Mouse (Mus musculus): Measurements from ENCODE around the gene Acta2. TPM values are rescaled to one million over a fixed set of nuclear protein-coding genes. Genes with fewer than 3 reads are reported as not detected.
A peak's percentile ranks its signal among the peaks of the same experiment; 100 is the strongest.

The Acta2 gene
- polyA plus RNA-seq, 3 experiments from 2014 or later: 0.16 to 0.64 TPM; not detected in 1

- ATAC-seq: no peak
These were observed 13.6 kb upstream of the Acta2 start for GRCm38 (mm10) chr19:34268991-34269390.

- no peak for ATAC-seq
These were observed 10.3 kb upstream of the Acta2 start for GRCm38 (mm10) chr19:34265604-34266193.

DNA sequence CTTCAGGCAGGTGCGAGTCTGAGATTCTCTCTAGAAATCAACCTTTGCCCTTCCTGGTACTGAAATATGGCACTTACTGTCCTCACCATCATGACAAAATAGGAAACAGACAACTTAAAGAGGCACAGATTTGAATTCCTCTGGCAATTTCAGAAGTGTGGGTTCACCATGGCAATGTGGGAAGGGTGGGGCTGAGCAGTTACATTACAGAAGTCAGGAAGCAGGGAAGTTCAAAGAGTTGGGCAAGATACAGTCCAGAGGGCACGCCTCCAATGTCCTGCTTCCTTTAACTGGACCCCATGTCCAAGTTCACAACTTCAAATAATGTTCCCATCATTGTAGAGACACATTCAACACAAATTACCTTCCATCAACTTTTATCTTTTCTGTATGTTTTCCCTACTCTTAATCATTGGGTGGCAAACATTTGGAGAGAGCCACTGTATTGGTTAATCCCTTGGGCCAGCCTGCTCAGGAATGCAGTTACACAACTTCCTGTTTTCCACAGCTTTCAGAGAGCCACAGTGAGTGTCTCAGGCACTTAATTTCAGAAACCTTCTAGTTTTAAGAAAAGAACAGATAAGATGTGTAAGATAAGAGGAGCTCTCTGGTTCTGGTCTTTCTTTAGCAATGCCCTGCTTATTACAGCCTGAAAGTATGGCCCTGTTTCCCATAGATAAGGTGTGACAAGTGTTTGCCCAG lies 7.0 kb upstream of the Acta2 start:
- ATAC-seq: no peak

- ATAC-seq: no peak
These were observed 1.5 kb upstream of the Acta2 start for GRCm38 (mm10) chr19:34256936-34257335.

DNA sequence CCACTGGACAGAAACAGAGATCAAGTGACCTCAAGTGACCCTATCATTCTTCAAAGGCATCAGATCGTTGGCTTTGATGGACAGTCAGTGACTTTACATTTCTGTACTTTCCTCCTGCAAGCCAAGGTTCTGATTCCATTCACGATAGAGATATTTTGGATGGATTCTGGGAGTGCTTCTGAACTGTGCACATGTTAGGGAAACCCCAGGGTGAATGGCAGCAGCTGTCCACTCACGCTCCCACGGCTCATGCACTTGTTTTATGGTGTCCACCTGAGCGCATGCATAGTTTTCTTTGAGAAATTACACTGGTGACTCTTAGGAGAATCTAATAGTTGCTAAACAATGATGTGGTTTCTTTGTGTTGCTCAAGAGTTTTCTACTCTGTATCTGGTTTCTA lies 759 bp upstream of the Acta2 start:
- ATAC-seq: no peak

DNA sequence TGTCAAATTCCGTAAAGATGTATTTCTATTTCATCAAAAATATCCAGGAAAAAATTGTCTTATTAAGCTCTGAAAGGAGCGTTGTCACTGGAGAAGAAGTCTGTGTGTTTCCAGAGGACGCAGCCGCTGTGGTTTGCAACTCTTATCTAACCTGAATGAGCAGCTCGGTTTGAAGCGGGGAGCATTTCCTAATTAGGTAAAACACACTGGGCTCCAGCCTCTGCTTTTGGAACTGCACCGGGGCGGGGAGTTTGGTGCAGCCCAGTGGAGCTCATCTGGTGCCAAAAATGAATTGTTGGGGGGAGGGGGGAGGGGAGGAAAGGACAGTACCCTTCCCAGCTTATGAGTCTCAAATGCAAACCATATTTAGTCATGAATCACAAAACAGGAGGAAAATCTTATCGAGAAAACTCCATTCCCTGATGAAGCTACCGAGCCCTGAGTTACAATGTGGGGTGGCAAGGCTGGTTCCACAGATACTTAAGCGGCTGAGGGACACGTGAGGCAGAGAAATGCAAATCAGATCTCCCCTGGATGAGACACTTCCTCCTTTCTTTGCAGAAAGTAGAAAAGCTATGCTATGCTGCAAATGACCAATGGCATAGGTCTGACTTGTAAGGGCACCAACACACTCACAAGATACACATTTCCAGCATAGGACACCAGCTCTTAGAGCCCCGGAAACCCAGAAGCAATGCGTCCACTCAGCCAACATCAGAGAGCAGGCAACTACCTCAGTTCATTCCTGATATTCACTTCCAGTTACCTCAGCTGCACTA lies 1.1 kb downstream of the Acta2 start:
- ATAC-seq: no peak

DNA sequence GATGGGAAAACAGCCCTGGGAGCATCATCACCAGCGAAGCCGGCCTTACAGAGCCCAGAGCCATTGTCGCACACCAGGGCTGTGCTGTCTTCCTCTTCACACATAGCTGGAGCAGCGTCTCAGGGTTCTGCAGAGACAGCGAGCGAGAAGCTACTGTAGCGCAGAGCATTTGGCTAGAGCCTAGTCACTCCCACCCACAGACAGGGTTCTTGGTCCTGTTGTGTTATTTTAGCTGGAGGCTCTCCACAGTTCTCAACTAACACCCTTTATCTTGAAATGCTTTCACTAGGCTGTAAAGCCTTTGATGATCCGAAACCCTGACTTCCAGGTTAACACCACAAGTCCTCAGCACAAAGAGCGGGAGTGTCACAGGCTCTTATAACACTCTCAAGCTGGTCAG lies 2.9 kb downstream of the Acta2 start:
- no peak for ATAC-seq

GRCm38 (mm10) chr19:34251900-34252299 lies 3.5 kb downstream of the Acta2 start:
- ATAC-seq: no peak

GRCm38 (mm10) chr19:34250621-34251020 lies 4.8 kb downstream of the Acta2 start:
- ATAC-seq: no peak

DNA sequence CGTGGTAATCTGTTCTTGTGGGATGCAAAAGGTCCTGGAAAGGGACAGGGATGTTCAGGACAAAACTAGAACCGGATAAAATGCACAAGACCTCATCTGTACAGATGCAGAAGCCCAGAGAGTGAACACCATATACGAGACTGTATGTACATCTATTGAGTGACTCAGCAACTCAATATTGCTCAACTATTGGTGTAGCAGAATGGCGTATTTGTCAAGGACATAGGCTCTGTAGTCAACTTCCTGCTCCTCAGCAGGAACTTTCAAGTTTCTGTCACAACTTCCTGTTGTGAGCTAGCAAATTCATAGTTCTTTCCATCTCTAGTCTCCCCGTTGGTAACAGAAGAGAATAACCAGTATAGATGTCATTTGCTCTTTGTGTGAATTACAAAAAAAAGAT lies 6.8 kb downstream of the Acta2 start:
- peak; percentile 74 for ATAC-seq

DNA sequence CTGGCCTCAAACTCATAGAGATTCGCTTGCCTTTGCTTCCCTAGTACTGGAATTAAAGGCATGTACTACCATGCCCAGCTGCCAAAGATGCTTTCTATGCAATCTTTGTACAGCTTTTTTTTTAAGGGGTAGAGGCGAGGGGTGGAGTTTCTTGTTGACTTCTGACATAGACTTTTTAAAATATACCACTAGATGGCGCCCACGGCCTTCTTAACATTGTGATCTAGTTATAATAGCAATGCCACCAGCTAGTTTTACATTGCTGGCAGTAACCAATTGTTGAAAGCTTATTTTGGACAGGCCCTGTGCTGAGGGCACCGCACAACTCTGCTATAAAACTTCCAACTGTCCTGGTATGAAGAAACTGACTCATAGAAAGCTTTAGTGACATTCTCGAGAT lies 11.3 kb downstream of the Acta2 start:
- ATAC-seq: peak; percentile 73

DNA sequence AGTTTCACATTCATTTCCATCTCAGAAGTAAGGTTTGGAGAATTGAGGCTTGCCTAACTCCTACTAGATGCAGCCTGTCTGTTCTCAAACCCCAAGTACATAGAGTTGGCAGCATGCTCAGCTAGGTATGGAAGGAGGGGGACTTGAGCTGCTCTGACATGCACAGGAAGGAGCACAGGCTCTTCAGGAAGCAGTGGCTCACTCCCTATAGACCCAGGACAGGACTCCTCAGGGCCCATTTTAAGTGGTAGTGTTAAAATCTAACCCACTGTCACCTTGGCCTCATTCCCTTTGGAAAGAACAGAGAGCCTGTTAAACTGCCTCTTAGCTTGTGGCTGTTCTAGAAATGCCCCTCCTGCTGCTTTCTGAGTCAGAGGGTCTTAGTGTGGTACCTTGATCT lies 12.5 kb downstream of the Acta2 start:
- no peak for ATAC-seq

DNA sequence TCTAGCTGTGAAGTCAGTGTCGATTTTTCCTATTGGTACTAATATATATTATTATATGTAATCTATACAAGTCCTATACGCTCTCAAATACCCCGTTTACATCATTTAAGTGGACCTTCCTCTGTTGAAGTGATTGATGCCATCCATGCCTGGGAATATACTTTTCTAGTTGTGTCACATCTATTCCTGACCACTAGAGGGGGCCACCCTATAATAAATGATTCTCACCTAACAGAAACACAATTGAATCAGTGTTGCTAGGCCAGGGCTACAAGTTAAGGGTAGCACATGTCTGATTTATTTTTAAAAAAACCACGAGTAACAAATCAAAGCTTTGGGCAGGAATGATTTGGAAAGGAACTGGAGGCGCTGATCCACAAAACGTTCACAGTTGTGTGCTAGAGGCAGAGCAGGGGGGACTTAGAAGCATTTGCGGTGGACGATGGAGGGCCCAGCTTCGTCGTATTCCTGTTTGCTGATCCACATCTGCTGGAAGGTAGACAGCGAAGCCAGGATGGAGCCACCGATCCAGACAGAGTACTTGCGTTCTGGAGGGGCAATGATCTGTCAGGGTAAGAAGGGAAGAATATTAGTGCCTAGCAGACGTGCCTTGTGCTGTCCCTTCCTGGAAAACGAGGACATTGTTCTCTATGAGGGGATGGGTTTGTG lies 14.0 kb downstream of the Acta2 start:
- peak; percentile 62 for ATAC-seq

GRCm38 (mm10) chr19:34240273-34241039 lies 14.9 kb downstream of the Acta2 start:
- no peak for ATAC-seq

GRCm38 (mm10) chr19:34237746-34238145 lies 17.6 kb downstream of the Acta2 start:
- no peak for ATAC-seq

DNA sequence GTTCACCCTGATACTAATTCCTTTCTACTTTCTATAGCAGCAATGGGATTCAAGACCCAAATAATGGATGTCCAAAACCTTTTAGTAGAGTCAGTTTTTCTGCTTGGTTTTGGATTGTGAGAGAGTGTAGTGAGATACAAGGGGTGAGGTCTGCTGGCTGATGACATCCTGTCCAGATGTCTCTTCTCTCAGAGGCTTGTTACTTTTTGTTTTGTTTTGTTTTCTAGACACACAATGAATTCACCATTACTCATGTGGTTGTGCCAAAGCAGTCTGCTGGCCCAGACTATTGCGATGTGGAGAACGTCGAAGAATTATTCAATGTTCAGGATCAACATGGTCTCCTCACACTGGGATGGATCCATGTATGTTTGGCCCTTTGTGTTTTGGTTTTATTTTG lies 19.3 kb downstream of the Acta2 start:
- no peak for ATAC-seq

GRCm38 (mm10) chr19:34233944-34234343 lies 21.4 kb downstream of the Acta2 start:
- no peak for ATAC-seq

DNA sequence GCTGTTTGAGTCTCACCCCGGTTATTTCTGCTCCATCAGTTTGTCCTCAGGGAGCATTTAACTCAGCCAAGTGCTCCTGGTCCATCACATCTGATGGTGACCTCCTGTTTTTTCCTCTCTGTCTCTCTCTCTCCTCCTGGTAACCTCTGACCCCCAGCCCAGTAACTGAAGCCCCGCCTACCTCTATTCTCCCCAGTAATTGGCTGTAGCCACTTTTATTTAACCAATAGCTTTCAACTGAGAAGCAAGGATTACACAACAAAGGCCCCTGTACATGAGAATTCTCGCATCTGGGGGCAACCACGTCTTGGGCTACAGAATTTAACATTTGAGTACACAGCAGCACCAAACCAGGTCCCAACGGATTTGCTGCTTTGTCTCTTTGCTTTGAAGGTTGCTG lies 23.1 kb downstream of the Acta2 start:
- ATAC-seq: no peak

GRCm38 (mm10) chr19:34231596-34231995 lies 23.8 kb downstream of the Acta2 start:
- ATAC-seq: no peak

DNA sequence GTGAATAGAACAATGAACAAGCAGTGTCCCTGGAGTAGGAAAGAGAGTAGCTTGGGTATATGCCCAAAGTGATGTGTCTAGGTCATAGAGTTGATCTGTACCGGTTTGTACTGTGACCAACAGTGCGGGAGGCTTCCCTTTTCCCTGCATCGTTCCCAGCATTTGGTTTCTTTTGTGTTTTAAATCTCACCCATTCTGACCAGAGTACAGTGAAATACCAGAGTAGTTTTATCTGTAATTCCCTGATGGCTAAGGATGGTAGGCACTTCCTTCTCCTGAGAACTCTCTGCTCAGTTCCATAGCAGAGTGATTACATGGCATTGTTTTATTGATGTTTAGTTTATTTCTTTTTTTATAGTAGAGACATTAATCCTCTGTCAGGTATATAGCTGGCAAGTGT lies 32.6 kb downstream of the Acta2 start:
- no peak for ATAC-seq

DNA sequence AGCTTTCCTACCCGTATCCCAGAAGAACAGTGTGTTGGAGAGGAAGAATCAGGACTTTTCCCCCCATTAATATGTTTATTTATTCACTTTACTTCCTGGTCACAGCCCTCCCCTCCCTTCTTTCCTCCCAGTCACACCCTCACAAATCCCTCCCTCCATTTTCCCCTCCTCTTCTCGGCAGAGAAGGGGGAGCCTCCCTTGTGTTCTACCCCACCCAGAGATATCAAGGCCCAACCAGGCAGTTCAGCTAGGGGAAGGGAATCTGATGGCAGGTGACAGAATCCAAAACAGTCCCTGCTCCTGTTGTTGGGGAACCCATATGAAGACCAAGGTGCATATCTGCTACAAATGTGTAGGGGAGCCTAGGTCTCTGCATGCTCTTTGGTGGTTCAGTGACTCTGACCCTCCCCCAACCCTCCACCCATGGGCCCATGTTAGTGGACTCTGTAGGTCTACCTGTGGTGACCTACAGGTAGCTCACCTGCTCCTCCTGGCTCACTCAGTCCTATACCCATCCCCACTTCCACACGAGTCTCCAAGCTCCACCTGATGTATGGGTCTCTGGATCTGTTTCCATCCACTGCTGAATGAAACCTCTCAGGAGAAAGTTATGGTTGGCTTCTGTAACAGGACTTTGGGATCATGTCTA lies 34.5 kb downstream of the Acta2 start:
- no peak for ATAC-seq
